Mouse (Mus musculus): Measurements from ENCODE around the gene Chrnb1. TPM values are rescaled to one million over a fixed set of nuclear protein-coding genes. Genes with fewer than 3 reads are reported as not detected.

The Chrnb1 gene
- polyA plus RNA-seq, 1 experiment from 2014 or later: 3.6 TPM

- Histone ChIP-seq H3K9me3 (replicated peaks; ENCODE audit: control insufficient read depth, low read length) (no peaks in the 10 kb centered on the region), H3K4me1 (ENCODE audit: control insufficient read depth, insufficient read depth, low read length) (peaks cover 9% of the 10 kb centered on the region), H3K4me3 (ENCODE audit: low read depth, low read length) (peak overlapping the region; percentile 79), H3K9ac (replicated peaks; ENCODE audit: low read length) (peak overlapping the region; percentile 77), H3K4me2 (ENCODE audit: low read depth, low read length) (peak overlapping the region; percentile 93), H3K27ac (replicated peaks; ENCODE audit: low read depth, low read length) (peak overlapping the region; percentile 8; the same call in 1 of the 2 replicates), H3K36me3 (replicated peaks; ENCODE audit: control insufficient read depth, insufficient read depth, low read depth, low read length) (peaks cover 7% of the 10 kb centered on the region), H3K27me3 (ENCODE audit: control insufficient read depth, insufficient read depth, low read length) (0 out of 2 replicates have a peak, but pooled peaks cover 2% of the 10 kb centered on the region)
- WGBS: 7% methylated on average over 39 of the region's 48 CpGs
- peak; percentile 58 for DNase-seq (ENCODE audit: low spot score)
- no peak for ATAC-seq (replicated peaks; ENCODE audit: insufficient number of reproducible peaks, low FRiP score, low TSS enrichment, low read depth)
Observed at GRCm38 (mm10) chr11:69834001-69834549, 38.3 kb upstream of the Chrnb1 start.

- H3K9me3 ChIP-seq (replicated peaks; ENCODE audit: control insufficient read depth, low read length): no peaks in the 10 kb centered on the region
- peak overlapping the region; percentile 79 for H3K4me3 ChIP-seq (ENCODE audit: low read depth, low read length)
- peak overlapping the region; percentile 93 for H3K4me2 ChIP-seq (ENCODE audit: low read depth, low read length)
- no peak for DNase-seq (ENCODE audit: low spot score)
- H3K9ac ChIP-seq (replicated peaks; ENCODE audit: low read length): peak overlapping the region; percentile 77; the same call in 1 of the 2 replicates
- ATAC-seq (replicated peaks; ENCODE audit: insufficient number of reproducible peaks, low FRiP score, low TSS enrichment, low read depth): no peak
- no peak overlapping the region; the same call in 1 of the 2 replicates for H3K27ac ChIP-seq (replicated peaks; ENCODE audit: low read depth, low read length)
- 64% methylated on average over 8 of the region's 8 CpGs for WGBS
- peaks cover 9% of the 10 kb centered on the region for H3K4me1 ChIP-seq (ENCODE audit: control insufficient read depth, insufficient read depth, low read length)
- 0 out of 2 replicates have a peak, but pooled peaks cover 2% of the 10 kb centered on the region for H3K27me3 ChIP-seq (ENCODE audit: control insufficient read depth, insufficient read depth, low read length)
- peaks cover 7% of the 10 kb centered on the region for H3K36me3 ChIP-seq (replicated peaks; ENCODE audit: control insufficient read depth, insufficient read depth, low read depth, low read length)
Observed at GRCm38 (mm10) chr11:69833554-69833953, 37.8 kb upstream of the Chrnb1 start.

- H3K4me3 ChIP-seq (ENCODE audit: low read depth, low read length): no peak overlapping the region
- no peak overlapping the region for H3K9ac ChIP-seq (replicated peaks; ENCODE audit: low read length)
- H3K4me2 ChIP-seq (ENCODE audit: low read depth, low read length): no peak overlapping the region
- H3K9me3 ChIP-seq (replicated peaks; ENCODE audit: control insufficient read depth, low read length): no peaks in the 10 kb centered on the region
- 0 out of 2 replicates have a peak, but pooled peaks cover 2% of the 10 kb centered on the region for H3K27me3 ChIP-seq (ENCODE audit: control insufficient read depth, insufficient read depth, low read length)
- H3K36me3 ChIP-seq (replicated peaks; ENCODE audit: control insufficient read depth, insufficient read depth, low read depth, low read length): peaks cover 21% of the 10 kb centered on the region
- H3K27ac ChIP-seq (replicated peaks; ENCODE audit: low read depth, low read length): no peak overlapping the region
- 83% methylated on average over 5 of the region's 5 CpGs for WGBS
- peaks cover 2% of the 10 kb centered on the region; the same call in 1 of the 2 replicates for H3K4me1 ChIP-seq (ENCODE audit: control insufficient read depth, insufficient read depth, low read length)
- no peak for ATAC-seq (replicated peaks; ENCODE audit: insufficient number of reproducible peaks, low FRiP score, low TSS enrichment, low read depth)
- DNase-seq (ENCODE audit: low spot score): no peak
Observed at GRCm38 (mm10) chr11:69828832-69829231, 33.1 kb upstream of the Chrnb1 start.

GRCm38 (mm10) chr11:69823456-69823855 is 27.7 kb upstream of the Chrnb1 start:
- no peaks in the 10 kb centered on the region for H3K4me1 ChIP-seq (ENCODE audit: control insufficient read depth, insufficient read depth, low read length)
- no peaks in the 10 kb centered on the region for H3K27me3 ChIP-seq (ENCODE audit: control insufficient read depth, insufficient read depth, low read length)
- DNase-seq (ENCODE audit: low spot score) (no peak), ATAC-seq (replicated peaks; ENCODE audit: insufficient number of reproducible peaks, low FRiP score, low TSS enrichment, low read depth) (no peak)
- H3K9me3 ChIP-seq (replicated peaks; ENCODE audit: control insufficient read depth, low read length): no peaks in the 10 kb centered on the region
- H3K4me3 ChIP-seq (ENCODE audit: low read depth, low read length): no peak overlapping the region
- WGBS: 58% methylated on average over 2 of the region's 2 CpGs
- H3K9ac ChIP-seq (replicated peaks; ENCODE audit: low read length): no peak overlapping the region
- H3K27ac ChIP-seq (replicated peaks; ENCODE audit: low read depth, low read length): no peak overlapping the region
- H3K36me3 ChIP-seq (replicated peaks; ENCODE audit: control insufficient read depth, insufficient read depth, low read depth, low read length): peaks cover 15% of the 10 kb centered on the region
- H3K4me2 ChIP-seq (ENCODE audit: low read depth, low read length): no peak overlapping the region

- DNase-seq (ENCODE audit: low spot score) (no peak), ATAC-seq (replicated peaks; ENCODE audit: insufficient number of reproducible peaks, low FRiP score, low TSS enrichment, low read depth) (no peak)
- no peak within 1 kb of the TSS for H3K4me2 ChIP-seq (ENCODE audit: low read depth, low read length)
- no peak within 1 kb of the TSS for H3K27ac ChIP-seq (replicated peaks; ENCODE audit: low read depth, low read length)
- WGBS: 86% methylated on average over 3 of the region's 3 CpGs
- no peaks in the 10 kb centered on the region for H3K4me1 ChIP-seq (ENCODE audit: control insufficient read depth, insufficient read depth, low read length)
- H3K36me3 ChIP-seq (replicated peaks; ENCODE audit: control insufficient read depth, insufficient read depth, low read depth, low read length): peaks cover 12% of the 10 kb centered on the region
- no peaks in the 10 kb centered on the region for H3K27me3 ChIP-seq (ENCODE audit: control insufficient read depth, insufficient read depth, low read length)
- no peaks in the 10 kb centered on the region for H3K9me3 ChIP-seq (replicated peaks; ENCODE audit: control insufficient read depth, low read length)
- no peak within 1 kb of the TSS for H3K4me3 ChIP-seq (ENCODE audit: low read depth, low read length)
- no peak within 1 kb of the TSS for H3K9ac ChIP-seq (replicated peaks; ENCODE audit: low read length)
Observed at GRCm38 (mm10) chr11:69822080-69822479, 26.3 kb upstream of the Chrnb1 start, which contains the start of gene Spem1. TSS of gene Spem1 (minus strand) at chr11:69822180.

GRCm38 (mm10) chr11:69818871-69819270 is 23.1 kb upstream of the Chrnb1 start:
- 88% methylated on average over 8 of the region's 8 CpGs for WGBS
- ATAC-seq (replicated peaks; ENCODE audit: insufficient number of reproducible peaks, low FRiP score, low TSS enrichment, low read depth) (no peak), DNase-seq (ENCODE audit: low spot score) (no peak)
- Histone ChIP-seq H3K4me2 (ENCODE audit: low read depth, low read length) (no peak overlapping the region), H3K9me3 (replicated peaks; ENCODE audit: control insufficient read depth, low read length) (peaks cover 3% of the 10 kb centered on the region; the same call in 1 of the 2 replicates), H3K4me1 (ENCODE audit: control insufficient read depth, insufficient read depth, low read length) (no peaks in the 10 kb centered on the region), H3K36me3 (replicated peaks; ENCODE audit: control insufficient read depth, insufficient read depth, low read depth, low read length) (no peaks in the 10 kb centered on the region), H3K27ac (replicated peaks; ENCODE audit: low read depth, low read length) (no peak overlapping the region), H3K4me3 (ENCODE audit: low read depth, low read length) (no peak overlapping the region), H3K27me3 (ENCODE audit: control insufficient read depth, insufficient read depth, low read length) (no peaks in the 10 kb centered on the region), H3K9ac (replicated peaks; ENCODE audit: low read length) (no peak overlapping the region)

GRCm38 (mm10) chr11:69818365-69818764 is 22.6 kb upstream of the Chrnb1 start, which contains the start of gene Spem2:
TSS of gene Spem2 (minus strand) at chr11:69818465.
- DNase-seq (ENCODE audit: low spot score) (no peak), ATAC-seq (replicated peaks; ENCODE audit: insufficient number of reproducible peaks, low FRiP score, low TSS enrichment, low read depth) (no peak)
- H3K27me3 ChIP-seq (ENCODE audit: control insufficient read depth, insufficient read depth, low read length): no peaks in the 10 kb centered on the region
- 74% methylated on average over 2 of the region's 2 CpGs for WGBS
- no peak within 1 kb of the TSS for H3K27ac ChIP-seq (replicated peaks; ENCODE audit: low read depth, low read length)
- no peaks in the 10 kb centered on the region for H3K4me1 ChIP-seq (ENCODE audit: control insufficient read depth, insufficient read depth, low read length)
- no peaks in the 10 kb centered on the region for H3K36me3 ChIP-seq (replicated peaks; ENCODE audit: control insufficient read depth, insufficient read depth, low read depth, low read length)
- H3K4me2 ChIP-seq (ENCODE audit: low read depth, low read length): no peak within 1 kb of the TSS
- H3K4me3 ChIP-seq (ENCODE audit: low read depth, low read length): no peak within 1 kb of the TSS
- H3K9me3 ChIP-seq (replicated peaks; ENCODE audit: control insufficient read depth, low read length): peaks cover 3% of the 10 kb centered on the region; the same call in 1 of the 2 replicates
- no peak within 1 kb of the TSS for H3K9ac ChIP-seq (replicated peaks; ENCODE audit: low read length)

- no peaks in the 10 kb centered on the region for H3K36me3 ChIP-seq (replicated peaks; ENCODE audit: control insufficient read depth, insufficient read depth, low read depth, low read length)
- H3K4me2 ChIP-seq (ENCODE audit: low read depth, low read length): no peak overlapping the region
- DNase-seq (ENCODE audit: low spot score) (no peak), ATAC-seq (replicated peaks; ENCODE audit: insufficient number of reproducible peaks, low FRiP score, low TSS enrichment, low read depth) (no peak)
- no peaks in the 10 kb centered on the region for H3K27me3 ChIP-seq (ENCODE audit: control insufficient read depth, insufficient read depth, low read length)
- no peak overlapping the region for H3K27ac ChIP-seq (replicated peaks; ENCODE audit: low read depth, low read length)
- H3K4me3 ChIP-seq (ENCODE audit: low read depth, low read length): no peak overlapping the region
- H3K9me3 ChIP-seq (replicated peaks; ENCODE audit: control insufficient read depth, low read length): peaks cover 3% of the 10 kb centered on the region; the same call in 1 of the 2 replicates
- no peaks in the 10 kb centered on the region for H3K4me1 ChIP-seq (ENCODE audit: control insufficient read depth, insufficient read depth, low read length)
- 90% methylated on average over 12 of the region's 12 CpGs for WGBS
- no peak overlapping the region for H3K9ac ChIP-seq (replicated peaks; ENCODE audit: low read length)
Observed at GRCm38 (mm10) chr11:69816520-69816919, 20.8 kb upstream of the Chrnb1 start.

Data from embryonic facial prominence, embryonic 11.5 days (tissue).